Mouse (Mus musculus) c-Kit-positive CD71-positive TER-119-negative erythroid progenitor cells, embryonic 14.5 days (primary cell): ENCODE results near the gene Frat2.

Experiments
- DNase-seq: peaks from one replicate; pipeline ENCODE4 v3.0.0-alpha.2; 2013; ENCODE audit warnings: low read depth

Frat2 gene

DNA sequence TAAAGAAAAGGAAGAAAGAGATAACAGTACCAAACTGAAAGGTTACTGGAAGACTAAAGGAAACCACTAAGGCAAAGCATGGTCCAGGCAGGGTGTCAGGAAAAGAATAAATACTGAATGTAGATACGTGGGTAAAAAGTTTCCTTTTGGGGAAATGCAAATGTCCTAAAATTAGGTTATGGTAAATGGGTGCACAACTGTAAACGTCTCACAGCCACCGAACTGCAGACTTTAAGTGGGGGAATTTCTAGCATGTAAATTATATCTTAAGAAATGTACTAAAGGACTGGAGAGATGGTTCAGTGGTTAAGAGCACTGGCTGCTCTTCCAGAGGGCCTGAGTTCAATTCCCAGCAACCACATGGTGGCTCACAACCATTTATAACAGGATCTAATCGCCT is 29.2 kb downstream of the Frat2 start:
- DNase-seq, result no peak

DNA sequence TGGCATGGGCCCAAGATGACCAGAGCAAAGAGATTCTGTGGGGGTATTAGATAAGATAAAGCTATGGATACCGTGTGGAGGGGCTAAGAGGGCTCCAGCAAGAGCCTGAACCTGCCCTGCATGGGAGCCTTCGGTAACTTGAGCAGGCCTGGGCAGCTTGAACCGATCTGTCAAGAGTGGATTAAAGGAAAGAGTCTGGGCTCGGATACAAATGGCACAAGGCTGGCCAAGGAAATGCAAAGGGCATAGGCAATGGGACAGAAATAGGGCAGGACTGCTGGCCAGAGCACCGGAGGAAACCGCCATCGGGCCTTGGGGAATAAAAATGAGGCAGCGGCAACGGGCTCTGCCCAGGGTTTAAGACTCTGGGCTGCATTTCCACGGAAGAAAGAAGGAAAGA is 30.6 kb downstream of the Frat2 start:
- DNase-seq, result no peak

DNA sequence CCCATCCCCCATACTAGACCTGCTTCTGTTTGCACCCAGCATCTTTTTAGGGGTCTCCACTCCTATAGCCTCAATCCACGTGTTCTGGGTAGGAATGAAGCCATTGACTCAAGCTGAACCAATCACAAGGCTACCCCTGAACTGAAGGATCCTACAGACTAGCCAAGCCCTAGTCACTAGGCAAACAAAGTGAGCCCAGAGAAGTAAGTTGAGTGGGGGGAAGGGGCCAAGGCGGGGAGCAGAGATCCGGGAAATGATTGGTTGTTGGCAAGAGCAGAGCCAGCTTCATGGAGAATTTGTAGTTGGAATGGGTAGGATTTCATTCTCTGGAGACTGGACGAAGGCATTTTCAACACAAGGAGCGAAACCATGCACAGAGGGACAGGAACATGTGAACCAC is 31.0 kb downstream of the Frat2 start:
- no peak for DNase-seq

DNA sequence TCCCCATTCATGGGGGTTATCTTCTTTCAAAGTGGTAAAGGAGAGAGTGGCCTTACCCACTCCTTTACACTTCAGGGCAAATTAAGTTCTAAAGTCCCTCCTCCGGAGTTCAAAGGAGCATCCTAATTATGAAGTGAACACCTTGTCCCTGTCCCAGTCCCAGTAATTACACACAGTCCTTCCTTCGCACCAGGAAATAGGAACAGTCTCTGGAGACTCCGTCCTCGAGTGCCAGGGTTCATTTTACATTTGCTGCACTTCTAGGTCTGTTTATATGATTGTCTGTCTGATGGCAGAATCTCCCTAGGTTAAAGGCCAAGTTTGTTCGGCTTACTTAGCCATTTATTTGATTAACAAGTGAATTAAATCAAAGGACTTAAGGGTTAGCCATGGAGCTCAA is 31.5 kb downstream of the Frat2 start:
- DNase-seq, result no peak

DNA sequence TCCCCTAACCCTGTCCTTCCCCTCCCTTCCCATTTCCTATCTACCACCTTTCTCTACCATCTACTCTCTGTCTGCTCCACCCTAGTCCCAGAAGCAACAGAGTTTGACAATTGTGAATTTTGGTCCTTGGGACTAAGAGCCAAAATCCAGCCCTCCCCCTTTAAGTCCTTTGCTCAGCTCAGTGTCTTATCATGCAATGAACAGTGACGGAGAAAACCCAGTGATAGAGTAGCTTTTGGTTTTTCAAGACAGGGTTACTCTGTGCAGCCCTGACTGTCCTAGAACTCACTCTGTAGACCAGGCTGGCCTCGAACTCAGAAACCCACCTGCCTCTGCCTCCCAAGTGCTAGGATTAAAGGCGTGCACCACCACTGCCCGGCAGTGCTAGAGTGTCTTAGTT is 34.6 kb downstream of the Frat2 start:
- no peak for DNase-seq

DNA sequence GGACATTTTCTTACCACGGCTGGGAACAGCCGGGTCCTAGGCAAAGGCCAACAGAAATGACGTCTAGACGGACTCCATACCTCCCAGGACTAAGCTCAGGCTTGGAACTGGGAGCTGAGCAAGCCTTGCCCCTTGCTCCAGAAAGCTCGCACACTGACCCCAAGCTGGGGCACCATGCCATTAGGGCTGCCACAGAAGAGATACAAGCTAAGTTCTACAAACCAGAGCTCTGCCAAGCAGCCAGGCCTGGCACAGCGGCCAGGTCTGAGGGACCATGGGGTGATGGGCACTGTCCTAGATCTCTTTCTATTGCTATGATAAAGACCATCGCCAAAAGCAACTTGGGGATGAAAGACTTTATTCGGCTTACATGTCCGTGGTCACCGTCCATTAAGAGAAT is 35.4 kb downstream of the Frat2 start:
- DNase-seq, result no peak

DNA sequence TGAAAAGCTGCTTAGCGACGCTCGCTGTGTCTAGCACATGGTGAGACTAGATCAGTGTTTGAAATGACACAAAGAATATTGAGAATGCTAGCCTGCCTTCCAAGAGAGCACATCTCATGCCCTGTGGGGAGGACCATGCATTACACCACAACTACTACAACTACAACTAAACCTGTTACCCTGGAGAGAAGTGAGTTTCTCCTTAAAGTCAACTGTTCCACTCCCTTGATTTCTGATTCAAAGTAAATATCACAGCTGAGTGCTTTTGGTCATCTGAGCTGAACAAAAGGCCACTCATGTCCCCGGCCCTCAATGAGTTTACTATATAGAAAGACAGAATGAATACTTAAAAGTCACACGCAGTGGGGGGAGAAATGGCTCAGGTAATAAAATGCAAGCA is 37.9 kb downstream of the Frat2 start:
- DNase-seq, result no peak

DNA sequence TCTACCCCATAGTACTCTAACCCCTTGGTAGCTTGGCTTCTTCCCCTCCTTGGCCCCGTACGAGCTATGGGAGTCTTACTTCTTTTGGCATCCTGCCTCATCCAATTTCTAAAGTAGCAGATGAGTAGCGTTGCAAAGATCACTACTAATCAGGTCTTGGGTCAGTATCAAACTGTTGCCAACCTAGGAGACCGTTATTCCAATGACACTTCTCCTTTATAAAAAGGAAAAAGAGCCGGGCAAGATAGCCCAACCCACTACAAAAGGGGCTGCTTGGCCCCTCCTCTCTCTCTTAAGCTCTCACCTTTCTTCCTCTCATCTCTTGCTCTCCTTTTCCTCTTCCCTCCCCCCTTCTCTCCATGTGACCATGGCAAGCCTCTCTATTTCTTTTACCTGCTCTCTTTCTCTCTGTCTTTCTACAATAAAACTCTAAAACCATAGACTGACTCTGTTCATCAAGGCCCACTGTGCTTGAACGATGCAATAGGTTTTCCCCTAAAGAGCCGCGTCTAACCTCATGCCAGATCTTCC is 39.8 kb downstream of the Frat2 start:
- DNase-seq, result no peak

DNA sequence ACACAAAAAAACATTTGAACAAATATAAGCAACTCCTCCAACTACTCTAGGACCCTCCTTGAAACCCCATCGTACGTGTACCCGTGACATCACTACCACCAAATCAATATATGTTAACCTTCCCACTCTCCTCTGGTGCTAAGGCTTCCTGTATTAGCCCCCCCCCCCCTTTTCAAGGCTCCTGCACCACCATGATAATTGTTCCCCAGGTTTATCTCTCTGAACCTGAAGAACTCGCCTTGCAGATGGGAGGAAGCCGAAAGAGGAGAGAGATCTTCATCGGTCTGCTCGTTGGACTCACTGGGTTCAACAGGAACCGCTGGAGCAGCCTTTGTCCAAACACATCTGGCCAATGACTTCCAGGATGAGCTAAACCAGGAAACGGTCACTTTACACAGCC is 40.4 kb downstream of the Frat2 start:
- DNase-seq, result no peak

DNA sequence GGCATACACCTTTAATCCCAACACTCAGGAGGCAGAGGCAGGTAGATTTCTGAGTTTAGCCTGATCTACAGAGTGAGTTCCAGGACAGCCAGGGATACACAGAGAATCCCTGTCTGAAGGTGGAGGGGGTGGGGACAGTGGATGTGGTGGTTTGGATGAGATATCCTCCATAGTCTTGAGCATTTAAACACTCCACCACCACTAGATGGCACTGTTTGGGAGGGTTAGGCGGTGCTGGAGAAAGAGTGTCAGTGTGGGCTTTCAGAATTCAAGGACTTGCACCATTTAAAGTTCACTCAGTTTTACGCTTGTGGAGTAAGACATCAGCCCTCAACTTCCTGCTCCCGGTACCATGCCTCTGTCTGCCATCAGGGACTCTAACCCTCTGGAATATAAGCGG is 42.1 kb downstream of the Frat2 start:
- no peak for DNase-seq

DNA sequence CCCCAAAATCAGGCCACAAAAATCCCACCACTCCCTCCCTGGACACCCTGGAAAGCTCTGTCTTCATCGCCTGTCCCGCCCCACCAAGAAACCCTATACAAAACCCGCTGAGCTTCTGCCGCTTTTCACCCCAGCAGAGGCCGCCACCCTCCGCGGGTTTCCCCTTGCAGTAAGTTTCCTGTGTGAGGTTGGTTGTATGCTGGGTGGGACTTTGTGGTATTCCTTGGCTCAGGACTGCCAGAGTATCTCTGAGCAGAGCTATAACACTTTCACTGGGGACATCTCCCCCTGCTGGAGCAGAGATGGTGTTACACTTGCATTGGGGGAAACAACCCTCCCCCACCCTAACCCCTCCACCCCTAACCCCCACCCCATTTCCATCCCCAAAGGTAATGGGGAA is 44.6 kb downstream of the Frat2 start:
- no peak for DNase-seq

DNA sequence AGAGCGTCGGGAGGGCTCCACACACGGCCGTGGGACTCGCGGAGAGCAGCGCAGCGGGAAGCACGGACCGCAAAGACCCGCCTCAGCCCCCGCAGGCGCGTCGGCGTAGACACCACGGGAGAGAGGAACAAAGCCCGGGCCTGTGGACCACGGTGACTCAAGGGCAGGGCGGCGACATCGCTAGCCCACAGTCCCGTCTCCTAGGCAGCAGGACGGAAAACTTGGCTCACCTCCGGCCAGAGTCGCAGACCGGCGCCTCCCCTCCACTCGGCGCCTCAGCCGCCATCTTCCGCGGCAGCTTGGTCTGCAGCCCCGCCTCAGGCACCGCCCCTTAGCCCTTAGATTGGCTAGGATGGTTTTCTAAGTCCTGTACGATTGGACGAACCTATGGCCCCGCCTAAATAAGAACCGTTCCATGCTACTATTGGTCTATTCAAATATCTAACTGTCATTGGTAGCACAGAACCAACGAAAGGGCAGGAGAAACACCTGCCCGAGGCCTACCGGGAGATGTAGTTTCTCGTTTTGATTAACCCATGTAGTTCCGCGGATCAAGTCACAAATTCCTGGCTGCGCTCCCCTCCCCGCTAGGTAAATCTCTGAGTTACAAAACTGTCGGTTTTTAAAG is 46.1 kb downstream of the Frat2 start, which contains the start of gene Arhgap19:
Gene Arhgap19 (minus strand): TSS at position 306 of the 628 bp plus-strand sequence.
- peak; percentile 91 for DNase-seq

DNA sequence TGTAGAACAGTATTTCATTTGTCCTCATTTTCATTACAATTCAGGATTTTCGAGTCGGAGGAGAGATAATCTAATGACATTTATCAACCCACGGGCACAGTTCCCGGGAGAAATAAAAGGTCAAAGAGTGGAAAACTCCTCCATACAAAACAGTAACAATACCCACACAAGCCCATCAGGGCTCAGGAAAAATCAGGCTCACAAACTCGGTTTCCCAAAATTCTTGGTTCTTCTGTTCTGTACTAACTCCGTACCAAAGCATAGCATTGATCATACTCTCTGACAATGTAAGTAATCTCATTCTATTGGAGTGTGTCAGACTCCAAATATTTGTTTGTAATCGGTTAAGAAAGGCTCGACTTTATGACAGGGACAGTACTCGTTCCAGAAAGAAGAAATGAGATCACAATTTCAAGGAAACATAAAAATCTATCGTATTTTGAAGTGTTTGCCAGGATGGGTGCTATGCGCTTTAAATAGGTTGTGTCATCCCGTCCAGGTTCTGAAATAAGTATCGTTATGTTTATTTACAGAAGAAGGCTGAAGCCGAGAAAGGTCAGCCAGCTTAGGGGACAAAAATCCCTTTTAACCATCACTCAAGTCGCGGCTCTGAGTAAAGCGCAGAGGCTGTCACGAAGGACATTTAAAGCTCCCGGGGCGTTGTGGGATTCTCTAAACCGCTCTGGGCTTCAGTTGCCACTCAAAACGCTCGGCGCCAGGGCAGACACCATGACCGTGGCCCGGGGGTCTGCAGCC is 46.8 kb downstream of the Frat2 start:
- DNase-seq, result no peak

DNA sequence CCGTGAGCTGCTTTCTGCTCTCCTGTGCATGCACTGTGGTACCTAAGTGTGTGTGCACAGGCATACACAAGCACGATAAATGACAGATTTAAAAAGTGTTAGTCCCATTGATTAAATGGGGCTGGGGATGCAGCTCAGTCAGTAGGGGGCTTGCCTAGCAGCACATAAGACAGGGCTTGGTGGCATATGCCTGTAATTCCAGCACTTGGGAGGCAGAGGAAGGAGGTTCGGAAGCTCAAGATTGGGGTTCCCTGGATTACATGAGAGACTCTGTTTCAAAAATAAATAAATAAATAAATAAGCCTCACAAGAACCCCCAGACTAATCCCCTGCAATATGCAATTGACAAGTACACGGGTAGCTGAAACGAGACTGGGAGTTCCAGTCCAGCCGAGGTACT is 47.5 kb downstream of the Frat2 start:
- DNase-seq, result no peak

DNA sequence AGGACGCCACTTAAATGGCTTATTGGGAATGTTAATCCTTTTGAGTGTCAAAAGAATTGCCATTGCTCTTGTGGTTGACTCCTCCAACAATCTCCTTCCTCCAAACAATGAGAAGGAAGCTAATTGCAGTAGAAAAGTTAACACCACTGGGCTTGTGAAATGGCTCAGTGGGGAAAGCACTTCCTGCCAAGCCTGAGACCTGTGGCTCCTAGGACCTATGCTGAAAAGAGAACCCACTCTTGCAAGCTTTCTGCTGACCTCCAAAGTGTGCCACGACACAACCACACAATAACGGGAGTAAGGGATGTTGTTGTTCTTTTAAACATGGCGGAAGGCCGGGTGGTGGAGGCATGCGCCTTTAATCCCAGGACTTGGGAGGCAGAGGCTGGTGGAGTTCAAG is 50.4 kb downstream of the Frat2 start:
- no peak for DNase-seq

DNA sequence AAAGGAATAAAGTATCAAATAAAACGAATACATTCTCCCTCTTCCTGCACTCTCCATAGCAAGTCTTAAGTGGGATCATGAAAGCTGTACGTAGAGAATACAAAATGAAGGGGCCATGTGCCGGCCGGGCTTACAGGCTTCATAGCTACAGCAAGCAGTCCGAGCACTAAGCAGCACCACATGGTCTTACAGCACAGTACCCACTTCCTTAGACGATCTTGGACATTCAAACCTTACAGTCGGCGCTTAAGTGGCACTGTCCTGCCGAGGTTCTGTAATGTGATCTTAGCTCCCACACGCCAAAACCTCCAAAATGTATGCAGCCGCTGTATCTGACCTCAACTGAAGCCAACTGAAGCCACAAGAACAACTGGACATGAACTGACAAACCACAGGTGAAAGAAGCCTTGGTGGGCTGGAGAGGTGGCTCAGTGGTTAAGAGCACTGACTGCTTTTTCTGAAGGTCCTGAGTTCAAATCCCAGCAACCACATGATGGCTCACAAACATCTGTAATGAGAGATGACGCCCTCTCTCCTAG is 51.1 kb downstream of the Frat2 start:
- no peak for DNase-seq

DNA sequence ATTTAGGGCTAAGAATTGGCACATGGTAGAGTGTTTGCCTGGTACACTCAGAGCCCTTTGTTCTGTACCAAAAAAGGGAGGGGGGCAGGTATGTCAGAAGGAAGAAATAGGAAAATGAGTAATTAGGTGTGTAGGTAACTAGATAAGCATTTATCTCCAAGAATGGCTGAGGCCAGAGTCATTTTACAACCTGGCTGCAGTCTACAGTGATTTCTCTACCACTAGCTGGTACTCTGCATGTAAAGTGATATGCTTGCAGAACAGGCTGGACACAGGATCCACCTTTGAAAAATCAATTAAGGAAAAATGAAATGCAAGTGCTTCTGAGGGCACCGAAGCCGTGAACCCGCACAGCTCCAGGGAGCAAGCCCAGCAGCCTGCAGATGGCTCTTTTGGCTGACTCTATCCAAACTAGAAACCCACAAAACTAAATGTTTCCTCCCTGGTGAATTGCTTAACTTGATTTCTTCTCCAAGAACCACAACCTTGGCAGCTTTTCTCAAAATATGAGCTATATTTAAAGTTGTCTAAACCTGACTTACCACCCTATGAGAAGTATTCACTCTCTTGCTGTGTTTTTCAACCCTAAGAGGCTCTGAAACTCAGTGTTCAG is 51.7 kb downstream of the Frat2 start:
- no peak for DNase-seq
